Mouse (Mus musculus): ENCODE measurements at regions not wholly inside any gene's neighbourhood (a gene's known extent, or its start where the extent isn't known, plus 50 kb on each side); places are given as distances from the start of the nearest gene placed in this dataset.

DNA sequence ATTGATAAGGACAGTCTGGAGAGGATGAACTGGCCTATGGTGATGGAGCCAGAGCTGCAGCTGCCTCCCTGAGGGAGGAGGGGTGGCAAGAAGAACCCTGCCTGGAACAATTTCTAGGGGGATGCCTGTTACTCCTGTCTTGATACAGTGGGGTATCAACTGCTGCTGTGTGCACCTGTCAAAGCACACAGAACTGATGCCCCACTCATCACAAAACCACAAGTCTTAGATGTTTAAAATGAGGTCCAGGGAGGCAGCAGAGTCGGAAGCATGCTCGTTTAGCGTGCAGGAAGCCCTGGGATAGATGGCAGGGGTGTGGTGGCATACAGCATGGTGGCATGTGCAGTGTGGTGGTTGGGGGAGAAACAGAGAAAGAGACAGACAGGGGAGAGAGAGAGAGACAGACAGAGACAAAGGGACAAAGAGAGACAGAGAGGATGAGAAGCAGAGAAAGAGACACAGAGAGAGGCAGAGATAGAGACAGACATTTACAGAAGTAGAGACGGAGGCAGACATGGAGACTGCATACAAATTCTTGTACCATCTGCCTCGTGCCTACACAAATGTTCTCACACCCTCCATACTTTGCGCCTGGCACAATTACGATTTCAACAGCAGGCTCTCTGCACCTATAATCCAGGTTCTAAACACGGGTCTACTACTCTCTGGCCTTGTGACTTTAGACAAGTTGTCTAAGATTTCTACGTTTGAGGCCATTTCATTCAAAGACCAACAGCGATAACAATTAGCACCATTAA, 242.6 kb downstream of the Cbln4 start:
- peak; percentile 18 for DNase-seq (ENCODE audit: low spot score)

DNA sequence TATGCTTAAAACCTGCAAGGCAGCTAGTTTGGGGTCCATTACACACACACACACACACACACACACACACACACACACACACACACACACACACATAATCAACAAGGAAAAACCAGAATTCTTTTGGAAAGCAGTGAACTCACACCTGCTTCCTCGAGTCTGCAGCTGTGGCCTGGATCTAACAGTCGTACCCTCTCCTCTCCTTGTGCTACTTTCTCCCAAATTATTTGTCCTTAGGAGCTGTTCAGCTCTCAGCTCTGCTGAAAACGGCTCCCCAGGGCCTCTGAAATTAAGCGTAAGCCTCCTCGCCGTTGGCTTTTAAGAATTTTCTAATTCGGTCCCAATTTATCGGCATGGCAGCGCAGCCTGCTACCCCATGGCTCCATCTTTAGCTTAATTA, 243.9 kb downstream of the Cbln4 start:
- DNase-seq (ENCODE audit: low spot score), result no peak

DNA sequence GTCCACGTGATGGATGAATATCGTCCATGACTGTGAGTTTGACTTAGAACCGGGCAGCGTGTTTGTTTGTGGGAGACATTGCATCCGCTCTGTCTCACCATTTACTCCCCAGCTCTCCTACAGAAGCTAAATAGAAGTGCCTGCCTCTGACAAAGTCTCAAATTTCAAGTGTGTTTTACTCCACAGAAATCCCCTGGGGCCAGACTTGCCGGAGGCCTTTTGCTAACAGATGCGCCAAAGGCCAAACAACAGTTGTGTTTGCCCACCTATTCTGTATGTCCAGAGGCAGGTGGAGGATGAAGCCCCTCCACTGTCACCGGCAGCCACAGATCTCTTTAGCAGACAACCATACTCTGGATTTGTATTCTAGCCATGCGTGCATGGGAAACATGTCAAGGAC, 252.6 kb downstream of the Cbln4 start:
- no peak for DNase-seq (ENCODE audit: low spot score)

GRCm38 (mm10) chr2:171766193-171766930, 276.9 kb downstream of the Cbln4 start:
- DNase-seq (ENCODE audit: low spot score), result no peak

DNA sequence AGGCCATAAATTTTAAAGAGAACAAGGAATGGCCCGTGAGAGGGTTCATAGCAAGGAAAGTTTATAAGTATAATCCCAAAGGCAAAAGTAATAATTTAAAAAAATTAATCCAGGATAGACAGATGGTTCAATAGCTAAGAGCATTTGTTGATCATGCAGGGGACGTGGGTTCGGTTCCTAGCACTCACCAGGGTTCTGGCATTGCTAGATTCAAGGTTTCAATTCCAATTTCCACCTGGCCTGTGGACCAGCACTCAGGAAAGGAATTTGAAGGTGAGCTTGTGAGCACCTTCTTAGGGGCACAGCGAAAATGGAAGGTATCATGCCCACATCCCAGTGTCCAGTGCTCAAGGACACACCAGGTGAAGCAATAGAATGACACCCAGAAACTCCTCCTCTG, 278.2 kb downstream of the Cbln4 start:
- DNase-seq (ENCODE audit: low spot score), result no peak

DNA sequence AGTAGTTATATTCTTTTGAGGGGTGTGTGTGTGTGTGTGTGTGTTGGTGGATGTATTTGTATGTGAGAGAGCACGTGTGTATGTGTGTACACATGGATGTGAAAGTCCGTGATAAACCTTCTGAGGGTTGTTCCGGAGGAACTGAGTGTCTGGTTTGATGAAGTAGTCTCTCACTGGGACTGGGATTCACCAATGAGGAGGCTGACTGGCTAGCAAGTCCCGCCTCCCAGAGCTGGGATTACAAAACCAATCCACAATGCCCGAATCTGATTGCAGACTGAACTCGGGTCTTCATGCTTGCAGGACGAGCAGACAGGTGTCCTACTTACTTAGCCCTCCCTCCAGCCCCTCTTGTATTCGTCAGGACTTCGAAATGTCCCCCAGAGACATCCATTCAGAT, 289.8 kb downstream of the Cbln4 start:
- no peak for DNase-seq (ENCODE audit: low spot score)

DNA sequence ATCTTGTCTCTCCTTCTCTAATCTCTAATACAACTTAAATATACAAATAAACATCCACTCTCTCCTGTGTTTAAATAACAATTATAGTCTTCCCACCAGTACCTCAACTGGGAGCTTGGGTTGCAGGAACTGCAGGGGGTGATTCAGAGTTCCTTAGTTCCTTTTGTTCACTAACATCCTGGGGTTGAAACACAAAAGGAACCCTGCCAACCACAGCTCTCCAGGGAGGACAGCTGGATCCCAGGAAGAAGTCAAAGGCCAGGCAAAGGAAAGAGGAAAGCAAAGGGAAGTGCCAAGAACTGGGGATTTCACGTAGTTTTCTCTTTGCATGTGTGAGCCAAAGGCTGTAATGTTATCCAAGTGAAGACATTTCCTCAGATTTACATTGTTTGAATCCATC, 296.1 kb downstream of the Cbln4 start:
- DNase-seq (ENCODE audit: low spot score), result no peak

DNA sequence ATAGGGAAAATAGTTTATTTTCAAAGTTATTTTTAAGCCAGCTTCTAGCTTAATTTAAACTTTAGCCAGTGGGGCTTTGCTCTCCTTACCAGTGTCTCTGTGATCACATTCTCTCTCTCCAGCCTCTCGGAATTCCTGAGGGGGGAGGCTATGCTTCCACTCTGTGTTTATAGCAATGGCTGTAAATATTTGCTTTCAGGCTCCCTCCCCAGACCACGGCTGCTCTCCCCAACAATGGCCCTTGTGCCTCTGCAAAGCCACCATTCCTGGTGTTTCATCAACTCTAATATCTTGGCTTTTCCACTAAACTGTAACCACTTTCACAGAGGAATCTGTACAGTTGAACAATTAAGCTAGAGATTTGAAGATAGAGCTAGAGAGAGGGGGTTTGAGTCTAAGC, 300.2 kb downstream of the Cbln4 start:
- DNase-seq (ENCODE audit: low spot score), result no peak

DNA sequence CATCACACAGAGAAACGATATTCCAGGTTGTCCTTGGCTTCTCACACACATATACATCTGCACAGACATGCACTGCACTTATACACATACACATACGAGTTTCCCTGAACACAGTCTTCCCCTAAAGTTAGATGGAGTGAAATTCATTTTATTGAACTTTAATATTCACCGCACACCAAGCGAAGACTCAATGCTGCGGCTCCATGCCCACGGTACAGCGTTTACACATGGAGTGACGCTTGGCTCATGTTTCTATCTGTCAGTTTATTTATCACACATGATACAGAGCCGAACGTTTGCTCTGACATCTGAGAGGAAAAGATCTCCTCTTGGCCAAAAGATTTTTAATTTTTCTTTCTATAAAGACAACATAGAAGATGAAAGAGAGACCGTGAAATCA, 300.6 kb downstream of the Cbln4 start:
- DNase-seq (ENCODE audit: low spot score), result no peak

DNA sequence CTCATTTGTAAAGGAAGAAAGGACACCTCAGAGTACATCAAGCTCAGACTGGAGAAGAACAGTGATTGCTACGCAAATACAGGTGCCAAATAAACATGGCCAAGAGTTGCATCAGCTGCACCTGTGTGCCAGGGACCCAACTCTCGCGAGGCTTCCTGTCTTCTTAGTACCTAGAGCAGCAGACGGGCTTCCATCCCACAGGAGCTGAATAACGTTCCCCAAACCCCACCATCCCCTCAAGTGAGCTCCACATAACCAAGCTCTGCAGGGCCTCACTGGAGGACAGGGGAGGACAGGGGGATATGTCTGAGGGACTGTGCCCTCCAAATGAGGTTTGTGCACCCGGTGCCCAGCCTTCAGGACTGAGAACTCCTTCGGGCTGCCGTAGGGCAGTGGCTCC, 305.5 kb downstream of the Cbln4 start:
- no peak for DNase-seq (ENCODE audit: low spot score)

- DNase-seq (ENCODE audit: low spot score), result no peak
Measured at GRCm38 (mm10) chr2:171735061-171735490, 308.2 kb downstream of the Cbln4 start.

GRCm38 (mm10) chr2:171734634-171734987, 308.7 kb downstream of the Cbln4 start:
- DNase-seq (ENCODE audit: low spot score), result no peak

GRCm38 (mm10) chr2:171733965-171734633, 309.2 kb downstream of the Cbln4 start:
- DNase-seq (ENCODE audit: low spot score), result no peak

GRCm38 (mm10) chr2:171719269-171719668, 324.0 kb downstream of the Cbln4 start:
- DNase-seq (ENCODE audit: low spot score), result no peak

GRCm38 (mm10) chr2:171718855-171719254, 324.4 kb downstream of the Cbln4 start:
- no peak for DNase-seq (ENCODE audit: low spot score)

- DNase-seq (ENCODE audit: low spot score), result peak; percentile 55
Measured at GRCm38 (mm10) chr2:171712816-171713570, 330.3 kb downstream of the Cbln4 start.

- no peak for DNase-seq (ENCODE audit: low spot score)
Measured at GRCm38 (mm10) chr2:171693526-171693925, 349.7 kb downstream of the Cbln4 start.

DNA sequence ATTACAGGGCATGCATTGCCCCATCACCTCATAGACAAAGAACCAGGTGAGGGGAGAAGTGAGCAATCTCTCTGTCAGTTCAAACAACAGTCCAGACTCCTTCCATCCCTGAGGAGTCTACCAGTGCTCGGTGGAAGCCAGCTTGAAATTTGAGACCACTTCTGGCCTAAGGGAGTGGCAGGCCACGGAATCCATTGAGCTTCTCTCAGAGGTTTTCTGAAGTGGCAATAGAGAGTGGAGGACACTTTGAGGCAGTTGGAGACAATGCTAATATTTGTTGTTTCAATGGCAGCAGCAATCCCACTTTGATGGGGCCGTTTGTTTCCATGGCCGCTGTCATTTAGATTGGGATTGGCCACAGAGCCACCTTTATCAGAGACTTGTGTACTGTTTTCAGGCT, 352.5 kb downstream of the Cbln4 start:
- no peak for DNase-seq (ENCODE audit: low spot score)

- DNase-seq (ENCODE audit: low spot score), result no peak
Measured at GRCm38 (mm10) chr2:171689102-171689501, 354.2 kb downstream of the Cbln4 start.

DNA sequence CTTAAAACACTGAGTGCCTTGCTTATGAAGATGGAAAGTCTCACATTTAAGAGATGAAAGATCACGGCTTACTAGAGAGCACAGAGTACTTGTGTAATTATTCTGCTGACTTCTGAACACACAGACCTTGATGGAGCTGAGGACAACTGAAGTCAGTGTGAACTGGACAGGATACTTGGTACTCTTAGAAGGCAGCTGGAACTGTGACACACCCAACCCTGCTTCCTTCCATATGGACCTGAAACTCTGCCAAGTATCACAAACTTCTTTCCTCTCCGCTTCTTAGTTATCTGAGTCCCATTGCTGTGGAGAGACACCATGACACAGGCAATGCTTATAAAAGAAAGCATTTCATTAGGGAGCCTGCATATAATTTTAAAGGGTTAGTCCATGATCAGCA, 365.3 kb downstream of the Cbln4 start:
- DNase-seq (ENCODE audit: low spot score), result no peak

DNA sequence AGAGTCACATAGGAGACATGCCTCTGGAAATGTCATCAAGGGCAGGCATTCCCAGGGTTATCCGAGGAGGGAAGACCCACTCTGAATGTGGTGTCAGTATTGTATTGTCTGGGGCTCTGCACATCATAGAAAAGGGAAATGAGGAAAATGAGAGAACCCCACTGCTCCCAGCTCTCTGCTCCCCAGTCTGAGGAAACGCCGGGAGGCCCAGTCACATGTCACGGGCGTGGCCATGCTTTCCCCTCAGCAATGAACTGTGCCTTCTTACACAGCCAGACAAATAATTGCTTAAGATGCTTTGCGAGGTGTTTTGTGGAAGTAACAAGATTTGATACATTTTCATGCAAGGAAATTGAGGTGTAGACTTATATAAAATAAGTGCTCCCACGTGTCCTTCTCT, 366.1 kb downstream of the Cbln4 start:
- DNase-seq (ENCODE audit: low spot score), result no peak

DNA sequence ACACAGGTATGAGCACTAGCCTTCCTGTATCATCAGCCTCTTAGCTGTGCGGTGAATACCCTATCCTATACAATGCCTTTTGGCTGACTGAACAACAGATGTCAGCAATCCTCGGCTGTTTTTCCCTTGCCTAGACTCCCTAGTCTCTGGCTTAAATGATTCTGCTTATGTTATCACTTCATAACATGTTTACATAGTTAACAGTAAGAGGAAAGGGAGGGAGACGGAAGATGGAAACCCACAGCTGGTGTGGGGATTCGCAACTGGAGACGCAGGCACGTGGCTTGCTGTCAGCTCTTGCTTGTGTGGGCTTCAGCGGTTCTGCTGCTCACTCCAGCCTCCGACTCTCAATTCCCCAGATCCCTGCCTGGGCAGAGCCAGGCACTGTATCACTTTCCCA, 367.2 kb downstream of the Cbln4 start:
- DNase-seq (ENCODE audit: low spot score), result no peak
